Mouse (Mus musculus): ENCODE data around the gene Klk12. TPM values are rescaled to one million over a fixed set of nuclear protein-coding genes. Genes with fewer than 3 reads are reported as not detected.

Gene Klk12
- polyA plus RNA-seq (2016; fragmentation: Nextera tagmentation; extraction: Ambion mirVana), result not detected in 2 replicates

DNA sequence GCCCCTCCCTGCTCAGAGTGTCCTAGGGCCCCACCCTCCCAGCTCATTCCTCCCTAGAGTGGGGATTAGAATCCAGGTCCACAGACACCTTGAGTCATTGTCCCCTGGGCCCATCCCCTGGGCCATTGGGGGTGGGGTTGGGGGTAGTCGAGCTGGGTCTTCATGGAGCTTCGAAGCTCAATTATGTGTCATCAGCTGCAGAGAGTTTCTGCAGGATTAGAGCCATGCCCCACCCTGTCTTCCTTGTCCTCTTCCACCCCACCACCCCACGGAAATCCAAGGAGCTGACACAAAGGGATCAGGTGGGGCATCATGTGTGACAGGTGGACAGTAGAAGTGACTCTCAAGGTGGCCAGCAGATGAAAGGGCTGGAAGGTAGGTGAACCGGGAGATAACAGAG lies at the start of gene Klk12:
Gene Klk12 (plus strand): TSS at position 301 of the 400 bp plus-strand sequence.
- no peak within 1 kb of the TSS for H3K9ac ChIP-seq (replicated peaks)
- WGBS, result 81% methylated on average over 4 of the region's 4 CpGs

DNA sequence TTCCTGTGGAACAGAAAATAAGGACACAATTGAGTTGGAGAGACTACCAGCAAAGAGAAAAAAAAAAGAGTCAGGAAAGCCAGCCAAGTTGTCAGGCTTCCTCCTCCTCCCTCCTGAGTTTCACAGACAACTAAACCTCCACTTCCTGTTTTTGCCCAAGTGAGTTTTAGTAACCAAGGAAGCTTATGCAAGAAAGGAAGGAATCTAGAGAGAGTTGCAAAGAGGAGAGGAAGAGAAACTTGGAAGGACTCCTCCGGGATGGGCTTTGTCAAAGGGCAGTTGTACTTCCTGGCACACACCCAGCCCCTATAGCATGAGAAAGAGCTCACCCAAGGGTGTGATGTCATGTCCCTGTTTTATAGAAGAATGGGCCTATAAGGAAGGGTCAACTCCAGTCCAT lies 20.9 kb upstream of the Klk12 start:
- H3K27ac ChIP-seq (replicated peaks), result no peak overlapping the region
- no peak for ATAC-seq (ENCODE audit: low FRiP score, low read depth)
- no peaks in the 10 kb centered on the region for H3K36me3 ChIP-seq
- H3K9me3 ChIP-seq, result no peaks in the 10 kb centered on the region
- H3K4me1 ChIP-seq, result no peaks in the 10 kb centered on the region
- H3K4me2 ChIP-seq (replicated peaks), result no peak overlapping the region
- no peaks in the 10 kb centered on the region for H3K27me3 ChIP-seq
- H3K4me3 ChIP-seq, result no peak overlapping the region
- no peak overlapping the region for H3K9ac ChIP-seq (replicated peaks)
- WGBS, result 50% methylated on average over 1 of the region's 1 CpGs

More for the DNA sequence above, at the start of gene Klk12:
- ATAC-seq (ENCODE audit: low FRiP score, low read depth), result no peak
- H3K36me3 ChIP-seq, result no peaks in the 10 kb centered on the region
- H3K9me3 ChIP-seq, result no peaks in the 10 kb centered on the region
- no peak within 1 kb of the TSS for H3K27ac ChIP-seq (replicated peaks)
- no peaks in the 10 kb centered on the region for H3K4me1 ChIP-seq
- H3K4me2 ChIP-seq (replicated peaks), result no peak within 1 kb of the TSS
- no peak within 1 kb of the TSS for H3K4me3 ChIP-seq
- H3K27me3 ChIP-seq, result no peaks in the 10 kb centered on the region

DNA sequence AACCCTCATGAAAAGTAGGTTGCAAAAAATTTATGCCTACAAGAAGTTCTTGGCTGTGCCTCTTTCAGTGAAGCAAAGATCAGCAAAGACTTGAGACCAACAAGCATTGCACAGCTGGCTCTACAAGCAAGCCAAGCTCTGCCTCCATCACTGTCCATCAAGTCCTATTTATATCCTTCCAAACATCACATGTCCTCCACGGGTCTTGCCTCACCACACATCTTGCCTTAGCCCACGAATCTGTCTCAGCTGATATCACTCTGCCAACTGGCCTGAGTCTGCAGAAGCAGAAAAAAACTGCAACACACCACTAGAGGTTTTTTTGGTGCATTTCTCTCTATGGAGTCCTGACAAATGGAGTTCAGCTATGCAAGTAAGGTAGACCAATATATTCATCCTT lies 15.9 kb upstream of the Klk12 start:
- no peak overlapping the region for H3K9ac ChIP-seq (replicated peaks)
- H3K4me2 ChIP-seq (replicated peaks), result no peak overlapping the region
- H3K4me3 ChIP-seq, result no peak overlapping the region
- H3K36me3 ChIP-seq, result no peaks in the 10 kb centered on the region
- no peak for ATAC-seq (ENCODE audit: low FRiP score, low read depth)
- H3K27me3 ChIP-seq, result no peaks in the 10 kb centered on the region
- no peaks in the 10 kb centered on the region for H3K9me3 ChIP-seq
- no peak overlapping the region for H3K27ac ChIP-seq (replicated peaks)
- no peaks in the 10 kb centered on the region for H3K4me1 ChIP-seq
- WGBS, result 68% methylated on average over 2 of the region's 2 CpGs

DNA sequence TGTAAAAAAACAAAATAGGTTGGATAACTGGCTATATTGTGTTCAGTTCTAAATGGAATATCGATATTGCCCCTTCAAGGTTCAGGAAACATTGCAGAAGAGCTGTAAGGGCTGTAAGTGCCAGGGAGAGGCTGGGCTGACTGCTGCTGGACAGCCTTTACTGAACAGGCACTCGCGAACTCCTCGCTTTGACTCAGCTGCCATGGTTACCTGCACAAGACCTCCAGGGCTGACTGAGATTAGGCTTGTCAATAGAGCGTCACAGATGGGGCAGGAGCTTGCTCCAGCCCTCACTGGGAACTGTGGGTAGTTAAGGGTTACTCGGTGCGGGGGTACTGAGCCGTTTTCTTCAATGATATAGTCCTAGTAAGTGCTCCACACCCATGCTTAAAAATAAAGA lies 2.2 kb upstream of the Klk12 start:
- WGBS, result 41% methylated on average over 8 of the region's 8 CpGs
- no peak for ATAC-seq (ENCODE audit: low FRiP score, low read depth)

DNA sequence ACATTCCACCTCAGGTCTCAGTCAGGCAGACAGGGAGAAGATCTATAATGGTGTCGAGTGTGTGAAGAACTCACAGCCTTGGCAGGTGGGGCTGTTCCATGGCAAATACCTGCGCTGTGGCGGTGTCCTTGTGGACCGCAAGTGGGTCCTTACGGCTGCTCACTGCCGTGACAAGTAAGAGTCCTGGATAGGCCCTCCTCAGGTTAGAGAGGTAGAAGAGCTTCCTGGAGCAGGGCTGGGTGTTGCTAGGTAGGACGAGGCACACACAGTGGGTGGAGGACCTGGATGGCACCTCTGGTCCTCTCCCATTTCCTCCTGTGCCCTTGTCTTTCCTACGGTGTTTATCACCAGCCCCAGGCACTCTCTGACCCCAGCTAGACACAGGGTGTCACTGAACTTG lies 939 bp downstream of the Klk12 start:
- Histone ChIP-seq H3K4me1 (no peaks in the 10 kb centered on the region), H3K9ac (replicated peaks) (no peak overlapping the region), H3K36me3 (no peaks in the 10 kb centered on the region), H3K9me3 (no peaks in the 10 kb centered on the region), H3K4me2 (replicated peaks) (no peak overlapping the region), H3K27me3 (no peaks in the 10 kb centered on the region), H3K27ac (replicated peaks) (no peak overlapping the region), H3K4me3 (no peak overlapping the region)
- no peak for ATAC-seq (ENCODE audit: low FRiP score, low read depth)
- WGBS, result 89% methylated on average over 8 of the region's 8 CpGs

More for the DNA sequence above, 2.2 kb upstream of the Klk12 start:
- no peaks in the 10 kb centered on the region for H3K9me3 ChIP-seq
- no peaks in the 10 kb centered on the region for H3K4me1 ChIP-seq
- H3K27ac ChIP-seq (replicated peaks), result no peak overlapping the region
- no peak overlapping the region for H3K9ac ChIP-seq (replicated peaks)
- H3K4me3 ChIP-seq, result no peak overlapping the region
- no peaks in the 10 kb centered on the region for H3K27me3 ChIP-seq
- no peak overlapping the region for H3K4me2 ChIP-seq (replicated peaks)
- H3K36me3 ChIP-seq, result no peaks in the 10 kb centered on the region

DNA sequence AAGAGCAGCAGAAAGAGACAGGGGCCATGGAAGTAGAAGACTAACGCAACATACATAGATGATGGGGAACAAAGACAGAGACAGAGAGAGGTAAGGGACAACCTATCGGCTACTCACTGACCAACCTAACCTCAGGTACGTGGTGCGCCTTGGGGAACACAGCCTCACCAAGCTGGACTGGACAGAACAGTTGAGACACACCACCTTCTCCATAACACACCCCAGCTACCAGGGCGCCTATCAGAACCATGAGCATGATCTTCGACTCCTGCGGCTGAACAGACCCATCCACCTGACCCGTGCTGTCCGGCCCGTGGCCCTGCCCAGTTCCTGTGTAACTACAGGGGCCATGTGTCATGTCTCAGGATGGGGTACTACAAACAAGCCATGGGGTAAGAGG lies 2.0 kb downstream of the Klk12 start:
- Histone ChIP-seq H3K9ac (replicated peaks) (no peak overlapping the region), H3K4me2 (replicated peaks) (no peak overlapping the region), H3K36me3 (no peaks in the 10 kb centered on the region), H3K4me1 (peaks cover 8% of the 10 kb centered on the region; the same call in 1 of the 2 replicates), H3K27me3 (no peaks in the 10 kb centered on the region; the same call in 1 of the 2 replicates), H3K9me3 (no peaks in the 10 kb centered on the region), H3K27ac (replicated peaks) (no peak overlapping the region), H3K4me3 (no peak overlapping the region)
- no peak for ATAC-seq (ENCODE audit: low FRiP score, low read depth)
- WGBS, result 94% methylated on average over 10 of the region's 10 CpGs

DNA sequence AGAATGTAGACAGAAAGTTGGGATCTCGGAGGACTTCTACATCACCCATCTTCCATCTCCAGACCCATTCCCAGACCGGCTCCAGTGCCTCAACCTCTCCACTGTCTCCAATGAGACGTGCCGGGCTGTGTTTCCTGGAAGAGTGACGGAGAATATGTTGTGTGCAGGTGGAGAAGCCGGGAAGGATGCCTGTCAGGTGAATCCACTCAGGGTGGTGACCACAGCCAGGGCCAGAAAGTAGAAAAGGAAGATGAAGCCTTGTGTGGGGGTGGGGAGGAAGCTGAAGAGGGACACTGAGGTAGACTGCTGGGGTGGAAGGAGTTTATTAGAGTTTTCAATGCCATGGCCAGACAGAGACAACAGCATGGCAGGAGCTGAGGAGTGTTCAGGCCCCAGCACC lies 3.2 kb downstream of the Klk12 start:
- Histone ChIP-seq H3K4me1 (peaks cover 8% of the 10 kb centered on the region; the same call in 1 of the 2 replicates), H3K9ac (replicated peaks) (no peak overlapping the region), H3K36me3 (no peaks in the 10 kb centered on the region), H3K27me3 (no peaks in the 10 kb centered on the region; the same call in 1 of the 2 replicates), H3K9me3 (no peaks in the 10 kb centered on the region), H3K4me2 (replicated peaks) (no peak overlapping the region), H3K27ac (replicated peaks) (no peak overlapping the region), H3K4me3 (no peak overlapping the region)
- WGBS, result 93% methylated on average over 6 of the region's 6 CpGs
- ATAC-seq (ENCODE audit: low FRiP score, low read depth), result no peak

DNA sequence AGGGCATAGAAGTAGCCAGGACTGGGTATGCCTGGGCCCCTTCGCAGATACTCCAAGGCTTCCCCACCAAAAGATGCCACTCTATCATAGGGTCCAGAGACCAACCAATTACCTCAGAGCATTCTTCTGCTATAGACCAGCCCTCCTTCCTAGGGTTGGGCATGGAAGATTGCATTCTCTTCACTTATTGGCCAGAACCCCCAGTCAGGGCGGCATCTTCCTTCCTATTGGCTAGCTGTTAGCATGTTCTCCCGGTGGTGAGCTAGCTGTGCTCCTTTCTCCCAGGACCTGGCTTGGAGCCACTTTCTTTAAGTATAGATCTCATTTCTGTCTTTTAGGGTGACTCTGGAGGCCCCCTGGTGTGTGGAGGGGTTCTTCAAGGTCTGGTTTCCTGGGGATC lies 4.2 kb downstream of the Klk12 start:
- WGBS, result 75% methylated on average over 3 of the region's 3 CpGs
- no peak for ATAC-seq (ENCODE audit: low FRiP score, low read depth)
- Histone ChIP-seq H3K27me3 (no peaks in the 10 kb centered on the region; the same call in 1 of the 2 replicates), H3K36me3 (no peaks in the 10 kb centered on the region), H3K4me3 (no peak overlapping the region), H3K9me3 (no peaks in the 10 kb centered on the region), H3K27ac (replicated peaks) (no peak overlapping the region), H3K4me1 (peaks cover 8% of the 10 kb centered on the region; the same call in 1 of the 2 replicates), H3K9ac (replicated peaks) (no peak overlapping the region), H3K4me2 (replicated peaks) (no peak overlapping the region)

DNA sequence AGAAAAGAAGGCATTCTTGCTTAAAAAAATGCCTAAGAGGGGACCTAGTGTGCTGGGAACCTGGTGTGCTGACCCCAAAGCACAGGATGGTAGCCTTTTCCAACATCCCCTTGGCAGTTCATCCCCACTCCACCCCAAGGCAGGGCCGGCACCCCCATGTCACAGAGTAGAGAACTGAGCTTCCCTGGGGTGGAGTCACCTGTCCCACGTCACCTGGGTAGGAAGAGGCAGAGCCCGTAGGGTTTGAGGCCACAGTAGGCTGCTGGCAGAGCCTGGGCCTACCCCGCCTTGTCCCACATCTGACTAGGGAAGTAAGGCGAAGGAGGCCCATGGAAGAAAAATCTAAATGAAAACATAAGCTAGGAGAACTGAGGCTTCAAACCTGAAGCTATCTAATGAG lies 5.7 kb downstream of the Klk12 start, which contains the start of gene Klk11:
Gene Klk11 (plus strand): TSS at position 241 of the 400 bp plus-strand sequence.
- H3K27ac ChIP-seq (replicated peaks), result no peak within 1 kb of the TSS
- no peak within 1 kb of the TSS for H3K9ac ChIP-seq (replicated peaks)
- no peaks in the 10 kb centered on the region for H3K36me3 ChIP-seq
- H3K4me3 ChIP-seq, result no peak within 1 kb of the TSS
- WGBS, result 92% methylated on average over 5 of the region's 5 CpGs
- no peaks in the 10 kb centered on the region for H3K9me3 ChIP-seq
- H3K27me3 ChIP-seq, result no peaks in the 10 kb centered on the region; the same call in 1 of the 2 replicates
- H3K4me1 ChIP-seq, result peaks cover 8% of the 10 kb centered on the region; the same call in 1 of the 2 replicates
- ATAC-seq (ENCODE audit: low FRiP score, low read depth), result no peak
- no peak within 1 kb of the TSS for H3K4me2 ChIP-seq (replicated peaks)

DNA sequence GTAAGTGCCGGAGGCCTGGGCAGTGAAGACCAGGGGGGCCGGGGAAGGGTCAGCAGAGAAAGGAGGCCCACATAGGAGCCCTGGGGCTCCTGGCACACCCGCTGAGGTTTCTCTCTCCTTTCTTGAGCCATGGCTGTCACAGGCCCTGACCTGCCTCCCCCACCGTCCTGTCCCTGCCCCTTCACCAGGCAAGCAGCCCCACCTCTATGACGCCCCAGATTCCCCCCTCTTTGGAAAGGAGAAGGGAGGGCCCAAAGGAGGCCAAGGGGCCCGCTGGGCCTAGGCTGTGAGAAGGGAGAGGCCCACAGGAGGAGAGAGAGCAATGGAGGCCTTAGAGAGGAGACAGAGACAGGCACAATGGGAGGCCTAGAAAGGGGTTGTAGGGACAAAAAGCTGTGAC lies 6.1 kb downstream of the Klk12 start:
- H3K9me3 ChIP-seq, result no peaks in the 10 kb centered on the region
- H3K4me1 ChIP-seq, result peaks cover 8% of the 10 kb centered on the region; the same call in 1 of the 2 replicates
- peak; percentile 53 for ATAC-seq (ENCODE audit: low FRiP score, low read depth)
- no peak overlapping the region for H3K27ac ChIP-seq (replicated peaks)
- no peak overlapping the region for H3K4me3 ChIP-seq
- H3K9ac ChIP-seq (replicated peaks), result no peak overlapping the region
- H3K4me2 ChIP-seq (replicated peaks), result no peak overlapping the region
- H3K27me3 ChIP-seq, result no peaks in the 10 kb centered on the region; the same call in 1 of the 2 replicates
- WGBS, result 52% methylated on average over 5 of the region's 6 CpGs
- H3K36me3 ChIP-seq, result no peaks in the 10 kb centered on the region

DNA sequence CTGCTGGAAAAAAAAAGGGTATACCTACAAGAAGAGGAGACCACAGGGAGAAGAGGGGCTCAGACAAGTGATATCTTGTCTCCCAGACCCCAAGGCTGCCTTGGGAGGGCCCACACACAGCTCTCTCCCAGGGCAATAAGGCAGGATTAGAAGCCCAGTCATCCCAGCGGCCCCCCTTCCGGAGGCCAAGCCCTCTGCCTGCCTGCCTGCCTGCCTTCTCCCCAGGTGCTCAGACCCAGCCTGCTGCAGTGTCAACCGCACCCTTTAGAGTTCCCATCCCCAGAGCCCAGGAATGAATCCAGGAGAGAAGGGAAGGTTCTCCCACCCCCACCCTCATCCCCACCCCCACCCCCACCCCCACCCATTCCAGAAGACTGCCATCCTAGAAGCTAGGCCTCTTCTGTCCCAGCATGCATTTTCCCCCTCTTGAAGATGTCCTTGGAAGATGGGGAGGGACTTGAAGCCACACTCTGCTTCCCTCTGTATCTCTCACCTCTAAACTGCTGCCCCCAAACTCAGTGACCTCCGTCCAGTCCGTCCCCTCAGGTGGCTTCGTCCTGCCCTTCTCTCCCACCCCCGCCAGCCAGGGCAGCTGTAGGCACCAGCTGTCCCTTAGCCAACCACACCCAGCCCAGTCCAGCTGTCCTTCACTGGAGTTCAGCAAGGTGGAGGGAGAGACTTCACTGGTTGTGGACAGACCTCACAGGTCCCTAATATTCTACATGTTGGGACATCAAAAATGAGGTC lies 6.8 kb downstream of the Klk12 start:
- no peaks in the 10 kb centered on the region for H3K36me3 ChIP-seq
- peaks cover 8% of the 10 kb centered on the region; the same call in 1 of the 2 replicates for H3K4me1 ChIP-seq
- H3K9me3 ChIP-seq, result no peaks in the 10 kb centered on the region
- no peak overlapping the region for H3K27ac ChIP-seq (replicated peaks)
- H3K4me2 ChIP-seq (replicated peaks), result no peak overlapping the region
- WGBS, result 47% methylated on average over 7 of the region's 7 CpGs
- no peak overlapping the region for H3K4me3 ChIP-seq
- H3K27me3 ChIP-seq, result no peaks in the 10 kb centered on the region; the same call in 1 of the 2 replicates
- ATAC-seq (ENCODE audit: low FRiP score, low read depth), result peak; percentile 36; the same call in 1 of the 2 replicates
- no peak overlapping the region for H3K9ac ChIP-seq (replicated peaks)

DNA sequence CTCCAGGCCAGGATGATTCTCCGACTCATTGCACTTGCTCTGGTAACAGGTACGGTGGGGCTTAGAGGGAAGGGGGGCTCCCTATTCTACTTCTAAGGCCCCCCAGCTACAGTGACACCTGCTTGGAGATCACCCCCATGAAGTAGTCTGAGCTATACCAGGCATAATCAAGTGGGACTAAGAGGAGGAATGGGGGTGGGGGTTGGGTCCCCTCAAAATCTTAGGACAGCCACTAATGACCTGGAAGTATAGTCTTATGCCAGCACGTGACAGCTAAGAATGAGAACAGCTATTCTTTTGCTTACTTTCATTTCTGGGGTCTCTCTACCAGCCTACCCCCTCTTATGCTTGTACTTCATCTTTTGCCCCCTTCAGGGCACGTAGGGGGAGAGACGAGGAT lies 7.8 kb downstream of the Klk12 start:
- H3K27me3 ChIP-seq, result no peaks in the 10 kb centered on the region; the same call in 1 of the 2 replicates
- H3K4me1 ChIP-seq, result peaks cover 8% of the 10 kb centered on the region; the same call in 1 of the 2 replicates
- H3K36me3 ChIP-seq, result no peaks in the 10 kb centered on the region
- no peak overlapping the region for H3K9ac ChIP-seq (replicated peaks)
- H3K4me3 ChIP-seq, result no peak overlapping the region
- no peak for ATAC-seq (ENCODE audit: low FRiP score, low read depth)
- H3K9me3 ChIP-seq, result no peaks in the 10 kb centered on the region
- WGBS, result 88% methylated on average over 5 of the region's 5 CpGs
- H3K4me2 ChIP-seq (replicated peaks), result no peak overlapping the region
- no peak overlapping the region for H3K27ac ChIP-seq (replicated peaks)
